Mouse (Mus musculus) stomach, postnatal 0 days (tissue): ENCODE data around the gene Cd2ap. TPM values are rescaled to one million over a fixed set of nuclear protein-coding genes. Genes with fewer than 3 reads are reported as not detected.
A peak's percentile ranks its signal among the peaks of the same experiment; 100 is the strongest.

ENCODE experiments used
- ATAC-seq: fragments of 200-750 bp; cut with Nextera tagmentation; 2 replicates; pipeline ENCODE4 v1.8.0; 2017; ENCODE audit not compliant: low FRiP score, low TSS enrichment
- DNase-seq: peaks from one replicate; pipeline ENCODE4 v3.0.0-alpha.2; 2016; ENCODE audit warnings: low spot score
- H3K27ac ChIP-seq: fragments of 300-500 bp; sonication (generic); replicated peaks from 2 replicates; pipeline ENCODE4 v1.5.1; 2014; ENCODE audit warnings: mild to moderate bottlenecking, control low read depth
- H3K27me3 ChIP-seq: fragments of 300-500 bp; sonication (generic); 2 replicates; pipeline ENCODE4 v1.6.1; 2014; ENCODE audit warnings: low read length; ENCODE audit not compliant: control insufficient read depth, insufficient read depth
- H3K36me3 ChIP-seq: fragments of 300-500 bp; sonication (generic); 2 replicates; pipeline ENCODE4 v1.6.1; 2014; ENCODE audit warnings: low read length, mixed read lengths; ENCODE audit not compliant: control insufficient read depth, insufficient read depth
- H3K4me1 ChIP-seq: fragments of 300-500 bp; sonication (generic); replicated peaks from 2 replicates; pipeline ENCODE4 v1.6.1; 2014; ENCODE audit warnings: antibody characterized with exemption; ENCODE audit not compliant: control insufficient read depth, insufficient read depth
- H3K4me2 ChIP-seq: fragments of 300-500 bp; sonication (generic); replicated peaks from 2 replicates; pipeline ENCODE4 v1.6.1; 2014; ENCODE audit warnings: low read depth, mild to moderate bottlenecking, control low read depth, moderate library complexity
- H3K4me3 ChIP-seq: fragments of 300-500 bp; sonication (generic); 2 replicates; pipeline ENCODE4 v1.5.1; 2014; ENCODE audit warnings: low read depth, low read length, control low read depth
- H3K9ac ChIP-seq: fragments of 300-500 bp; sonication (generic); 2 replicates; pipeline ENCODE4 v1.6.1; 2014; ENCODE audit warnings: mild to moderate bottlenecking, low read length, control low read depth, mixed read lengths
- H3K9me3 ChIP-seq: fragments of 300-500 bp; sonication (generic); 2 replicates; pipeline ENCODE4 v1.6.1; 2016; ENCODE audit warnings: low read length; ENCODE audit not compliant: control insufficient read depth
- CTCF ChIP-seq: IDR thresholded peaks from 2 replicates; pipeline ENCODE4 v1.5.1; 2016; ENCODE audit warnings: antibody characterized with exemption, low read depth, mild to moderate bottlenecking, moderate library complexity
- EP300 ChIP-seq: optimal IDR thresholded peaks from 2 replicates; pipeline ENCODE3; 2016; ENCODE audit warnings: antibody characterized with exemption
- WGBS: fragments of 180-500 bp; shearing (Covaris S2); extraction: QIAGEN DNeasy Blood & Tissue Kit; methylation state at CpG from one replicate; pipeline ENCODE4 v1.1.7; 2014; 5-methylcytosine and 5-hydroxymethylcytosine counted together
- polyA plus RNA-seq: library from polyadenylated mRNA; unstranded; fragments of >200 nt; fragmentation: Nextera tagmentation; extraction: Ambion mirVana; gene quantifications from 2 replicates; pipeline ENCODE4 v1.2.1, GENCODE M21; 2015

Cd2ap gene
- polyA plus RNA-seq, 1 experiment from 2014 or later = 29.4 TPM

DNA sequence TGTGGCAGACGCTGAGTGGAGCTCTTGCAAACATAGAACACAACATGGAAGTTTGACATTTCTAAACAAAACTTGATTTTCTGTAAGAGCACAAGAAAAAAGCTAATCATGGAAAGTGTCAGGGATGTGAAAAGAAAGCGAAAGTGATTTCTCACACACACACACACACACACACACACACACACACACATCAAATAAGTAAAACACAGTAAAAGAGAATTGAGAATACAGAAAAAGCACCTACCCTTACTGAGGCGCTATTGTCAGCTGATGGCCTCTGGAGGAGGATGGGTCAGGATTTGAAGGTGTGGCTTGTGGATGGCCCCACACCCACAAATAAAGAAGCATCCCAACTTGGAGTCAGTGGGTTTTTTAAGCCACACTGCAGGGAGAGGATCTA is 19.0 kb downstream of the Cd2ap start:
- Histone ChIP-seq H3K4me2 (no peak overlapping the region), H3K27ac (no peak overlapping the region), H3K4me1 (no peaks in the 10 kb centered on the region), H3K36me3 (no peaks in the 10 kb centered on the region), H3K4me3 (no peak overlapping the region), H3K27me3 (no peaks in the 10 kb centered on the region), H3K9ac (no peak overlapping the region), H3K9me3 (no peaks in the 10 kb centered on the region)
- DNase-seq = no peak
- no peak for TF ChIP-seq CTCF
- TF ChIP-seq EP300 = no peak
- no peak for ATAC-seq
- WGBS = 73% methylated on average over 3 of the region's 3 CpGs

DNA sequence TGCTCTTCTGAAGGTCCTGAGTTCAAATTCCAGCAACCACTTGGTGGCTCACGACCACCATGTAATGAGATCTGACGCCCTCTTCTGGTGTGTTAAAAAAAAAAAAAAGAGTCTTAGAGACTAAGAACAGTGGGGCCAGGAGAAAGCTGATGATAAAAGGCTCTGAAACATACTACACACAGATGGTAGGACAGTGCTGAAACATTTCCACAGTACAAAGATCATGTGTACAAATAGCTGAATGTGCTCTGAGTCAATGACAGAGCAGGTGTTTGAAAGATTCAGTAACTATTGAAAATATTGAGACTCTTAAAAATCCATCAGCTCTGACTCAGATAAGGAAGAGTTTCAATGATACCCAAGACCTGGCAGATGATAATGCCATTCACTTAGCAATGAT is 29.4 kb downstream of the Cd2ap start:
- H3K27ac ChIP-seq = no peak overlapping the region
- DNase-seq = no peak
- peaks cover 2% of the 10 kb centered on the region; the same call in 1 of the 2 replicates for H3K36me3 ChIP-seq
- no peaks in the 10 kb centered on the region for H3K9me3 ChIP-seq
- no peak for TF ChIP-seq CTCF
- TF ChIP-seq EP300 = no peak
- no peak overlapping the region for H3K4me2 ChIP-seq
- no peak for ATAC-seq
- no peaks in the 10 kb centered on the region for H3K27me3 ChIP-seq
- whole genome bisulfite sequencing = 84% methylated on average over 2 of the region's 2 CpGs
- H3K4me1 ChIP-seq = no peaks in the 10 kb centered on the region
- no peak overlapping the region for H3K9ac ChIP-seq
- no peak overlapping the region for H3K4me3 ChIP-seq

DNA sequence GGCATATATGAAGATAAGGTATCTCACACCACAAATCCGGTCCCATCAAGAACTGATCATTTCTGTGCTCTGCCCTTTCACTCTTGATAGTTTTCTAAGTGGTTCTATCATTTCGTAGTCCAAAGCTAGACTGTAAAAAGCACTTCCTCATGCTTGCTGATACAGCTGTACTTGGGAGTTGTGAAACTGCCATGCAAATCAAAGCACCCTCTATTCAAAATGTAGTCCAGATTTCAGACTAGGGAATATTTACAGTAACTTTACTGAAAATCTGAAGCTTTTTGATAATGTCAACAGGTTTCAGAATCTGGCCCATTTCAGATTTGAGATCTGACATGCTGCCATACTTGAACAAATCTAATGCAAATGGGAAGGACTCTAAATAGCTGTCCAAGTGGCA is 39.3 kb downstream of the Cd2ap start:
- H3K36me3 ChIP-seq = no peaks in the 10 kb centered on the region
- DNase-seq (no peak), ATAC-seq (no peak)
- H3K4me1 ChIP-seq = no peaks in the 10 kb centered on the region
- no peak for TF ChIP-seq CTCF
- TF ChIP-seq EP300 = no peak
- no peak overlapping the region for H3K9ac ChIP-seq
- H3K27ac ChIP-seq = no peak overlapping the region
- H3K9me3 ChIP-seq = no peaks in the 10 kb centered on the region
- H3K27me3 ChIP-seq = no peaks in the 10 kb centered on the region
- 85% methylated on average over 2 of the region's 2 CpGs for WGBS
- no peak overlapping the region for H3K4me3 ChIP-seq
- no peak overlapping the region for H3K4me2 ChIP-seq

DNA sequence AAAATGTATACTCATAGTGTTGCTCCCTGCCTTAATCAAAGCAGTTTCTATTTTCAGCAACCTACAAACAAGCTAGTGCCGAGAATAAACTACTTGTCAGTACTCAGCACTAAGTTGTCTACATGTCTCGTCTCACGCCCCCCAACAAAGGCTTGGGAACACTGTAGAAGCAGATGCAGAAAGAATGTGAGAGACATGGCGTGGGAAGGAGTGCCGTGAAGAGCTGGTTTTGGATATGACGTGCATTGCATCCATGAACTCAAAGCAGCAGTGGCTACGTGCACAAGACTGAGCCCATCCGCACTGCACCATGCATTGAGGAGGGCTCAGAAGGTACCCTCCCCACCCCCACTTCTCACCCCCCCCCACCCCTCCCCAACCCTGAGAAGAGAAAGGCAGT is 53.7 kb downstream of the Cd2ap start:
- H3K4me3 ChIP-seq = no peak overlapping the region
- TF ChIP-seq EP300 = no peak
- no peak for TF ChIP-seq CTCF
- no peaks in the 10 kb centered on the region for H3K4me1 ChIP-seq
- ATAC-seq = no peak
- WGBS = 91% methylated on average over 8 of the region's 8 CpGs
- no peak overlapping the region for H3K27ac ChIP-seq
- no peaks in the 10 kb centered on the region for H3K27me3 ChIP-seq
- H3K9me3 ChIP-seq = no peaks in the 10 kb centered on the region
- no peak overlapping the region for H3K4me2 ChIP-seq
- DNase-seq = no peak
- H3K36me3 ChIP-seq = 0 out of 2 replicates have a peak, but pooled peaks cover 3% of the 10 kb centered on the region
- H3K9ac ChIP-seq = no peak overlapping the region

DNA sequence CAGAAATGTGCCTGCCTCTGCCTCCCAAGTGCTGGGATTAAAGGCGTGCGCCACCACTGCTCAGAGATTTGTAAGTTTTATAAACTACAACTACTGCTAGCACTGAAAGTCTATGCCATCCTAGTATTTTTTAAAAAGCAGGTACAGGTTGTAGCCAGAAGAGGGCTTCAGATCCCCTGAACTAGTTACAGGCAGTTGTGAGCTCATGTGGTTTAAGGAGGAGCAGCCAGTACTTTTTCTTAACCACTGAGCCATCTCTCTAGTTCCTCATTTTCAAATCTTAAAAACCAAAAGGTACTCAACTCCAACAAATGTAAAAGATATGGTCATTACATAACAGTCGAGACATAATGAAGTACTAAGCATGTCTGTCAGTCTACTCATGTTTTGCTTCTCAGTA is 61.1 kb downstream of the Cd2ap start:
- Histone ChIP-seq H3K36me3 (peaks cover 3% of the 10 kb centered on the region; the same call in 1 of the 2 replicates), H3K9ac (no peak overlapping the region), H3K4me2 (no peak overlapping the region), H3K9me3 (no peaks in the 10 kb centered on the region), H3K27ac (no peak overlapping the region), H3K4me1 (no peaks in the 10 kb centered on the region), H3K4me3 (no peak overlapping the region), H3K27me3 (no peaks in the 10 kb centered on the region)
- ATAC-seq (no peak), DNase-seq (no peak)
- TF ChIP-seq CTCF = peak; percentile 47
- TF ChIP-seq EP300 = no peak
- WGBS = 92% methylated on average over 3 of the region's 3 CpGs

DNA sequence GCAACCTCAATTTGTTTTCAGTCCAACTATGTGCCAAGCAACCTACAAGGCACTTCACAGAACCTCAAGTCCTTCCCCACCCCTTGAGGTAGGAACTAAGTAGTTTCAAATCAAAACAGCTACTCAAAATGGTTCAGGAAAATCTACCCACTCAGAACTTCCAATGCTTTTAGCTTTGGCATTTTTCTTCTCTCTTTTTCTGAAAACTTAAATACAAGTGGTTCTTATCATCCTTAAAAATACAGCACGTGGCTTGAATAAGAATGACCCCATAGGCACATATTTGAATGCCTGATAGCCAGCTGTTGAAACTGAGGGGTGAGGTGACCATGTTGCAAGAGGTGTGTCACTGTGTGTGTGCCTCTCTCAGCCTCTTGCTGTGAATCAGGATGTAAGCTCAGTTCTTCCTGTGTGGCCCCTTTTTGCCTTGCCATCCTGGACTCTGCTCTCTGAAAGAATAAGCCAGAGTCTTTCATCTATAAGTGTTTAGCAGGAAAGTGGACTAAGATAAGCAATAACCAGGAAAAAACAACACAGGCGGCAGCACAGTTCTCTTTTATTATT is 84.0 kb downstream of the Cd2ap start:
- Histone ChIP-seq H3K9me3 (no peaks in the 10 kb centered on the region), H3K36me3 (no peaks in the 10 kb centered on the region), H3K4me2 (no peak overlapping the region), H3K9ac (no peak overlapping the region), H3K4me1 (no peaks in the 10 kb centered on the region), H3K27me3 (no peaks in the 10 kb centered on the region), H3K27ac (no peak overlapping the region), H3K4me3 (no peak overlapping the region)
- WGBS = 74% methylated on average over 2 of the region's 2 CpGs
- no peak for DNase-seq
- TF ChIP-seq CTCF (no peak), EP300 (no peak)
- ATAC-seq = no peak
